Mouse (Mus musculus) hematopoietic stem cell, adult 5-6 weeks (primary cell): ENCODE measurements around the gene Cfap20. TPM values are rescaled to one million over a fixed set of nuclear protein-coding genes. Genes with fewer than 3 reads are reported as not detected.

Experiments used
- ATAC-seq, 2 experiments: fragments of 125-278 bp in 1 of 2; replicated peaks in 1 of 2; 2 replicates each; pipeline ENCODE4 v1.8.0; 2016 to 2017; ENCODE audit warnings: inconsistent platforms in 2 of 2, mild to moderate bottlenecking in 2 of 2, moderate number of reproducible peaks in 2 of 2, low read depth in 1 of 2, moderate TSS enrichment in 1 of 2; ENCODE audit not compliant: low FRiP score in 2 of 2, poor library complexity in 2 of 2, severe bottlenecking in 2 of 2, insufficient read depth in 1 of 2, low TSS enrichment in 1 of 2
- total RNA-seq: library from RNA; stranded (forward); fragments of 172-1452, 232-1000 nt; gene quantifications from 2 replicates; pipeline ENCODE4 v1.2.3, GENCODE M21; 2017

The Cfap20 gene
- total RNA-seq: 83.4 and 115 TPM in 2 replicates

- ATAC-seq: peak; percentile 96 to 97
Observed at GRCm38 (mm10) chr8:95434686-95435439, at the start of gene Cfap20. Gene Cfap20, minus strand, starts transcription at chr8:95434869.

GRCm38 (mm10) chr8:95470008-95470407 lies 35.3 kb upstream of the Cfap20 start:
- ATAC-seq: no peak

GRCm38 (mm10) chr8:95468995-95469394 lies 34.3 kb upstream of the Cfap20 start:
- no peak for ATAC-seq

GRCm38 (mm10) chr8:95466543-95466942 lies 31.9 kb upstream of the Cfap20 start:
- ATAC-seq: no peak

GRCm38 (mm10) chr8:95452518-95452917 lies 17.8 kb upstream of the Cfap20 start:
- ATAC-seq: no peak

GRCm38 (mm10) chr8:95450271-95450670 lies 15.6 kb upstream of the Cfap20 start:
- no peak for ATAC-seq

GRCm38 (mm10) chr8:95447661-95448060 lies 13.0 kb upstream of the Cfap20 start:
- ATAC-seq: no peak

- no peak; a peak in 1 of 4 replicates for ATAC-seq
Observed at GRCm38 (mm10) chr8:95445042-95445441, 10.4 kb upstream of the Cfap20 start.

GRCm38 (mm10) chr8:95441491-95442039 lies 6.9 kb upstream of the Cfap20 start:
- no peak for ATAC-seq

- ATAC-seq: no peak
Observed at GRCm38 (mm10) chr8:95440168-95440709, 5.6 kb upstream of the Cfap20 start.

- ATAC-seq: no peak
Observed at GRCm38 (mm10) chr8:95439421-95439820, 4.8 kb upstream of the Cfap20 start.

GRCm38 (mm10) chr8:95437341-95437992 lies 2.8 kb upstream of the Cfap20 start:
- ATAC-seq: no peak

GRCm38 (mm10) chr8:95435930-95436329 lies 1.3 kb upstream of the Cfap20 start:
- ATAC-seq: no peak

GRCm38 (mm10) chr8:95435471-95435870 lies 802 bp upstream of the Cfap20 start:
- no peak for ATAC-seq

GRCm38 (mm10) chr8:95434233-95434632 lies 436 bp downstream of the Cfap20 start:
- ATAC-seq: peak in 1 of 2 experiments; percentile 4; a peak in 1 of 4 replicates

GRCm38 (mm10) chr8:95433124-95433523 lies 1.5 kb downstream of the Cfap20 start:
- ATAC-seq: no peak

- ATAC-seq: no peak
Observed at GRCm38 (mm10) chr8:95432471-95432870, 2.2 kb downstream of the Cfap20 start.

GRCm38 (mm10) chr8:95429945-95430344 lies 4.7 kb downstream of the Cfap20 start:
- ATAC-seq: no peak
